Mouse (Mus musculus) megakaryocyte, embryonic 14.5 days (primary cell): ENCODE results near the gene Trim11.

Experiments
- FLI1 ChIP-seq: IDR thresholded peaks from 2 replicates; pipeline ENCODE4 v1.6.1; 2012; ENCODE audit warnings: low read length, inconsistent platforms, mixed read lengths
- GATA1 ChIP-seq: IDR thresholded peaks from 3 replicates; pipeline ENCODE4 v1.6.1; 2012; ENCODE audit warnings: mixed read lengths, low read length, inconsistent platforms, borderline replicate concordance

DNA sequence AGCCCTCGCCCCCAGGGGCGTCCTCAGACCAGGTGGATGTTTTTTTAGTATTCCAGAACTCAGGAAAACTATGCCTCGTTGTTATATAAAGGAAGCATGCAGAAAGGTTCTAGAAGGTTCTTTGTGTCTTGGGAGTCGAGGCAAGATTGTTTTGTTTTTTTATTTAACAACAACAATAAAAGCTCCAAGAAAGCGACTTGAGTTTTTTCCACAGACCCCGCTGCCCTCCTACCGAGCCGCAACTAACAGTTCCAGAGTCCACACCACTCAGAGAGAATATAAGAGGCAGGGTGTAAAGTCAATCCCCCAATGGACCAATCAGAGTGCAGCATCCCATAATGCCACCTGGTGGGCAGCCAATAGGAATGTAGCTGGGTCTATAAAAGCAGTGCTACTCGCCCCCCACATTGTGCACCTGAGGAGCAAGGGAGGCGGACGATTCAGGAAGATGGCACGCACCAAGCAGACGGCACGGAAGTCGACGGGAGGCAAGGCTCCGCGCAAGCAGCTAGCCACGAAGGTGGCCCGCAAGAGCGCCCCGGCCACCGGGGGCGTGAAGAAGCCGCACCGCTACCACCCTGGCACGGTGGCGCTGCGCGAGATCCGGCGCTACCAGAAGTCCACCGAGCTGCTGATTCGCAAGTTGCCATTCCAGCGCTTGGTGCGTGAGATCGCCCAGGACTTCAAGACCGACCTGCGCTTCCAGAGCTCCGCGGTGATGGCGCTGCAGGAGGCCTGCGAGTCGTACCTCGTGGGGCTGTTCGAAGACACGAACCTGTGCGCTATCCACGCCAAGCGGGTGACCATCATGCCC lies 16.3 kb upstream of the Trim11 start:
- TF ChIP-seq GATA1 (no peak), FLI1 (no peak)
